Mouse (Mus musculus) R1 (cell line): ENCODE data around the gene Adgrb2.

Experiments
- DNase-seq: peaks from one replicate; pipeline ENCODE4 v3.0.0-alpha.2; 2018; ENCODE audit warnings: low read depth, low spot score

Adgrb2 gene

DNA sequence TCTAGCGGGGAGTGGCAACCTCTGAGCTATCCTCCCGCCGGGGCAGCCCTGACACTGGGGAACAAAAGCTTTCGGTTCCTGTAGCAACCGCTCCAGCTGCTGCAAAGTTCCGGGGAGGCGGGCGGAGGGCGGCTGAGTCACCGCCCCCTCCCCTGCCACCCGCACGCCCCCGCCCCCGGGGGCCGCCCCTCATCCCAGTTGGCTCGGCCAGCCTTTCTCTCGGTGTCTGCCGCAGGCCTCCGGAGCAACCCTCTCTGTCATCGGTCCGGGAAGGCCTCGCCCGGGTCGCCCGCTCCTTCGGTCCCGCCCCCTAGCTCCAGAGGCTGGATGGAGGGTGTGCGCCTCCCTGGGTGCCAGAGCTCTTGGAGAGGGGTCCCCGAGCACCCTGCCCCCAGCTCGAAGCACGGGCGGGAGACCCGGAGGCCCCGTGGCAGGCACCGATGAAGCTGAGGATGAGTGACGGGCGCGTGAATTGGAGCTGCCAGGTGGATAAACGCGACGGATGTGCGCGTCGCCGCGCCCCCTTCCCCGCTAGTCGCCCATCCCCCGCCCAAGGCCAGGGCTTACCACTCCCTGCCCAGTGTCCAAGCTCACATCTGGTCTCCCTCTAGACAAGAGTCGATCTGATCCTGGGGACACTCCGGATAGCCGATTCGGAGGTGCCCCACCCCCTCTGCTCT is 3.3 kb downstream of the Adgrb2 start:
- peak; percentile 78 for DNase-seq

DNA sequence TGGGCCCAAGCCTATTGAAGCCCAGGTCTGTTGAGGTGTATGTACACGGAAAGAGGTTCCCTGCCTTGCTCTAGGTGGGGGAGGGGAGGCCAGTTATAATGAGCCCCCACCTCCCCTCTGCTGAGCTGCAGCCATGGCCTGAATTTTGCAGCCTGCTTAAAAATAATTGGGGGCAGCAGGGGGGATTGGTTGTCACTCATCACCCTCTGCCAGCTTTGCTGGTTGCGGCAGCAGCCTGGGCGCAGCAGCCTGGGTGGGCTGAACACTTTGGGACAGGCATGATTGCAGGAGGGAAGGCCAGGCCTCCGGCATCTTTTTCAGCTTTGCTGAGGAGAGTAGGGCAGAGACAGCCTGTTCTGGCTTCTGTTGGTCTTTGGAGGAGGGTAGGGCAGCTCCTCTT is 5.3 kb downstream of the Adgrb2 start:
- no peak for DNase-seq

DNA sequence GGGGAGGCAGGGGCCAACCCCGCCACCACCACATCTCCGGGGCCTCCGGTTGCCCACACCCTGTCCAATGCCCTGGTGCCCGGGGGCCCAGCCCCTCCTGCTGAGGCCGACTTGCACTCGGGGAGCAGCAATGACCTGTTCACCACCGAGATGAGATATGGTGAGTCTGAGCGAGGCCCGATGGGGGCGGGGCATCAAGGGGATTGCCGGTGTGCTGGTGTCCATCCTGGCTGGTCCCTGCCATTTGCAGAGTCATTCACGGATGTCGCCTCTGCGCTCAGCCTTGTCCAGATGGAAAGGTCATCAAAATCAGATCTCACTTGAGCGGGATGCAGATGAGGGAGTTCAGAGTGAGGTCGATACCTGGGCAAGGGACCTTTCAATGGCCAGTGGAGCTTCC is 8.1 kb downstream of the Adgrb2 start:
- no peak for DNase-seq

DNA sequence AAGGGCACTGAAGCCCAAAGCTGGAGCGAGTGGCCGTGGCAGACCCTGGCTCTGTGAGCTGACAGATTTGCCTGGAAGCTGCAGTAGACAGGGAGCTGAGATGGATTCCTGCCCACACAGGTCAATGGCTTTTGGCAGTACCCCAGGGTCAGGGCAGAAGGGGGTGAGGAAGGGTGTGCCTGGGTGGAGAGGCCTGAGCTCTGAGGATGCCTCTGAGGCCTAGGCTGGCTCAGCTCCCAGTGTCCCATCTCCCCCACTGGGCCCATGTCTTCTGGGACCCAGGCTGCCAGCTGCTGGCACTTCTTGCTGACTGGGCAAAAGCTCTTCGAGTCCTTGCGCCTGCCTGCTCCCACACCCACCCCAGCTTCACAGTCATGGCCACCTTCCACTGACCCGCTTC is 8.5 kb downstream of the Adgrb2 start:
- DNase-seq, result no peak

DNA sequence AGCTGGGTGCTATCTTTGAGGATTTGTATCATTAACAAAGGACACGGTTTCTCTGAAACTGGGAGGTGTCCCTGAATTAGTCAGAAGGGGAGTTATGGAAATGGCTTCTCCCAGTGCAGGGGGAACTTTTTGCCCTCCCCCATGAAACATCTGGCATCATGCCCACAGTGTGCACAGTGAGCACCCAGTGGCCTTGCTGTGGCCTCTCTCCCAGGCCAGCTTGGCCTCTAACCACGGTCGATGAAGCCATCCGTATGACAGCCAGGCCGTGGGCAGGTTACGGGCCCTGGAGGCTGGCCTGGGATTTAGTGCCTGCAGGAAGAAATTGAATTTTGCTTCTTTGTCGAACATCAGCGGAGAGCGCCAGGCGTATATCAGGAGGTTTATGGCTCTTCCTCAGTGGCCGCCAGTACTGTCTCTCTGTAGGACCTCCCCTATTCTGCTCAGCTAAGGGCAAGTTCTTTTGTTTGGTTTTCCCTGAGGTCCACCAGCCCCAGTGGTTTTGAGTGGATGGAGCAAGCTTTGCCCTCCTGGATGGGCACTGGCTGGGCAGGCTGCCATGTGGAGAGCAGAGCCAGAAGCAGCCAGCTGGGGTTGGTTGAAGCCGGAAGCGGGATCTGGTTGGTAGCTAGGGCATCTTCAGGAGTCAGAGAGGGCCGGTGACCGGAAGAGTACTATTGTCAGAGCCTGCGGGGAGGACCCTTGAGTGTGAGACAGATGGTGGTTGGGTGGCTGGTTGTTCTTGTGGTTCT is 9.4 kb downstream of the Adgrb2 start:
- no peak for DNase-seq

DNA sequence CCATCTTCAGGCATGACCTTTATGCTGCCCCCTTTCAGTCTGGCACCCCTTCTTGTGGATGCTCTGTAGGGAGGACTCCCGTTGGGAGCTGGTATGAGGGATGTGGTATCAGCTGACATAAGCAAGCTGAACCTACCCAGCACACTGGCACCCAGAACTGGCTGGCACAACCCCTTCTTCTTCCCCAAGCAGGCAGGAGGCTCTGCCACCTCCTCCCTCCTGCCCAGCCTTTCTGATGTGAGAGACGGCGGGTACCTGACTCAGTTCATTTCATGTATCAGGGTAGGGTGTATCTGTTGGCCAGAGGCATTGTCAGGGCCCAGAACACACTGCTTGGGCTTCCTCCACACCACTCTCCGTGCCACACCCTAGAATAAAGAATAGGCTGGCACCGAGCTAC is 10.1 kb downstream of the Adgrb2 start:
- no peak for DNase-seq

DNA sequence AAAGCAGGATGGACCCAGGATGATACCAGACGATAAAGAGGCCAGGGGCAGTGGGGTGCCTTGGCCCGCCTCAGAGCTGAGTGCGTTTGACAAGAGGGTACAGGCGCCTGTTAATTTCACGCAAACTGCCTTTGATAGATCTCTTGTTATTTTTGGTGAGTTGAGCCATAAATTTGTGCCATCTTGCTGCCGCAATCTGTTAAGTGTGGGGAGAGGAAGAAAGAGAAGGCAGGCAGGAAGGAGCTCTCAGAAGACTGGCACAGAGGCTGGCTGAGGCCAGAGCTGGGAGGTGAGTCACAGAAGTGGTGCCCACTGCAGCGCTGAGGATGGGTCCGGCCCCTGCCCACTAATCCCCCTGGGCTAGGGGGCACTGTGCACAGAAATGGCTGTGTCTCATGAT is 10.6 kb downstream of the Adgrb2 start:
- no peak for DNase-seq

DNA sequence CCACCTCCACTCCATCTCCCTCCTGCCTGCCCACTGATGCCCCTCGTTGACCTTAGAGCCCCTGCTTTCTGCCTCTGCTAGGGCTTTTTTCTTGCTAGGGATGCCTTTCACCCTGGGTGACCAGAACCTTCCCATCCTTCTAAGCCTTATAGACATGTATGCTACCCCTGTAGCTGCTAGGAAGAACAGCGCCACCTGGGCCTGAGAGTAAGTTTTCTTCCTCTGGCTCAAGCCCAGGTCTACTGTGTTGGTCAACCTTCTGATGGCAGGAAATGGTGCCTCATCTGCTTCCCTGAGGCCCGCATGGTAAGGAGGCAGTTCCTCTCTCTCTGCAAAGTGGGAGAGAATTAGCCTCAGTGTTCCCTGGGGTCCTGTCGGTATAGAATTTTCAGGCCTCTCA is 11.3 kb downstream of the Adgrb2 start:
- DNase-seq, result no peak

DNA sequence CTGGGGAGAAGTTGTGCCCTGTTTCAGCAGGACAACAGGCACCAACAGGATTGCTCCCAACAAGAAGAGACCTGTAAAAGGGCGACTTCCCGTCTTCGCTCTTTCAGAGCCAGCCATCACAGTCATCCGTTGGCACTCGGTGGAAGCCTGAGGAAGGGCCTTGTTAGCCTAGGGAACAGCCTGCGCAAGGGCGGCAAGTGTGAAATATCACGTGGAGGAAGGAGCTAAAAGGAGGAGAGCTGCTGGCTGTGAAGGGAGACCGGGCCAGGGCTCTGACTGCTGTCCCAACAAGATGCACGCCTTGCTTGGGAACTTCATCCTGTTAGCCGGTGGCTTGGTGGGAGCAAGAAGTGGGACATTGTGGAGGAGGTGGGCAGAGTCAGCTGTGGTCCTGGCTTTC is 13.5 kb downstream of the Adgrb2 start:
- no peak for DNase-seq

DNA sequence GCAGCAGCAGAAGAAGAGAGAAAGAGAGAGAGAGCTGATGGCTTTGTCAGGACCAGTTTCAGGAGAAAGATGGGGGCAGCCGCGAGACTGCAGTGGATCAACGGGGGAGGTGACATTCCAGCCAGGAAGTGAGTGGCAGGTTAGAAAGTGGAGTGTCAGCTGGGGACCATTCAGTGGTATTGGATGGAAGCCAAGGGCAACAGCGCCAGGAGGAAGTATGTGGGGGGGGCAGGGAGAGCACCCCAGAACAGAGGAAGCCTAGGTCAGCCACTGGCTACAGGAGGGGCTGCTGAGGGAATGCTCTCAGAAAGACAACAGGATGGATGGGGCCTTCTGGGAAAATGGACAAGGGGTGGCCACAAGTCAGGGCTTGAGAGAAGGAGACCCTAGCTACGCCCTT is 17.0 kb downstream of the Adgrb2 start:
- no peak for DNase-seq

DNA sequence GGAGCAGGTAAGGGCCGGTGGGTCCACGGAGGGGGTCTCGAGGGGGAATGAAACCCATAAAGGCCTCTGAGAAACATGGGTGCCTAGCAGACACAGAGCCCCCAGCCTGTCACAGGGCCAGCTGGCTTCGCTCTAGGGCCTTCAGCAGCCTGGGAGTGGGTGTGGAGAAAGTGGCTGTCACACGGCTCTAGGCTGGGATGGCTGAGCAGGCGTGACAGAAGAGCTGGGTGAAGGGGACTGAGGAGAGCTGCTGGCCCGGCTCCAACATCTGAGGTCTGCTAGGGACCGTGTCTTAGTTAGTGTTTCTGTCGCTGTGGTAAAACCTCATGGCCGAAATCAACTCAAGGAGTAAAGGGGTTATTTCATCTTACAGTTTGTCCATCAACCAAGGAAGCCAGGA is 17.5 kb downstream of the Adgrb2 start:
- DNase-seq, result no peak

DNA sequence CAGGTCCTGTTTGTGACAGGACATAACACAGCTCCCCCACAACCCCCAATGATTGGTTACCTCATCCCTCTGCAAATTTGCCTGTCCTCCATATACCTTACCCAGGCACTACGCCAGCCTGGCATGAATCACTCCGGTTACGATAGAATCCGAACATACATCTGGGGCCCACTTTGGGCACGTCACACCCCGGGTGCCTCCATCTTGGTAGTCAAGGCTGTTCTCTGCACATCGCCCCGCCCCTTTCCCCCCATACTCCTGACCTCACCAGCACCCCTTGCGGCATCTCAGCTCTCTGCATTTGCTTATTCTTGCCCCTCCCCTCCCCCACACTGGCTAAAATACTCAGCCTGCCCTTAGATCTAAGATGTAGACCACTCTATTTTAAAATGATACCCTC is 20.9 kb downstream of the Adgrb2 start:
- DNase-seq, result peak; percentile 94

DNA sequence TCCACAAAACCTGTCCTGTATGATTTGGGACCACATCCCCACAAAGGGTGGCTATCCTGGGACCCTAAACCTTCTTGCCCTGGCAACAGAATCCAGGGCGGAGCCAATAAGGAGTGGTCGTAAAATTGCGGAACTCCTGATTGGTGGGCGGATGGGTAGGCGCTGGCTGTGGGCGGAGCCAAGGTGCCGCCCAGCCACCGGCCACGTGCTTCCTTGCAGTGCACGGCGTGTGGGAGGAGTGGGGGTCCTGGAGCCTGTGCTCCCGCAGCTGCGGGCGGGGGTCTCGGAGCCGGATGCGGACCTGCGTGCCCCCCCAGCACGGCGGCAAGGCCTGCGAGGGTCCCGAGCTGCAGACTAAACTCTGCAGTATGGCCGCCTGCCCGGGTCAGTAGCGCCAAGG is 21.9 kb downstream of the Adgrb2 start:
- peak; percentile 79 for DNase-seq

DNA sequence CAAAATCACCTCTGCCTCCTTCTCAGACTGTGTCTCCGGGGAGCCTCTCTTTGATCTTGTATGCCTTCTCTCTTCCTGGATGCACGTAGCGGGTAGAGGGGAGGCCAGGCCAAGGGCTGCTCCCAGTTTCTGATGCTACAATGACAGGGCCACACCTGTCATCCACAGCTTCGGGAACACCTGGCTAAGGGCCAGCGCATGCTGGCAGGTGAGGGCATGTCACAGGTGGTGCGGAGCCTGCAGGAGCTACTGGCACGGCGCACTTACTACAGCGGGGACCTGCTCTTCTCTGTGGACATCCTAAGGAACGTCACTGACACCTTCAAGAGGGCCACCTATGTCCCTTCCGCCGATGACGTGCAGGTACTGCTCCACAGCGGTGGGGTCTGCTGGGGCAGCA is 24.4 kb downstream of the Adgrb2 start:
- DNase-seq, result no peak

DNA sequence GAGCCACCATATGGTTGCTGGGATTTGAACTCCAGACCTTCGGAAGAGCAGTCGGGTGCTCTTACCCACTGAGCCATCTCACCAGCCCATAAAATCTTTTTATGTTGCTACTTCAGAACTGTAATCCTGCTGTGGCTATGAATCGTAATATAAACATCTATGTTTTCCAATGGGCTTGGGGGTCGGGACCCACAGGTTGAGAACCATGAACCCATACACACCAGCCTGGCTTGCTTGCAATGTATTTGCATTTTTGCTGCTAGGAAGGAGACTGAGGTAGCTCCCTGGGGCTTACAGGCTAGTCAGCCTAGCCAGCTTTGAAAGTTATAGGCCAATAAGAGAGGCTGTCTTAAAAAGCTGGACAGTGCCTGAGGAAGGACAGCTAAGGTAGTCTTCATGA is 26.1 kb downstream of the Adgrb2 start:
- no peak for DNase-seq

DNA sequence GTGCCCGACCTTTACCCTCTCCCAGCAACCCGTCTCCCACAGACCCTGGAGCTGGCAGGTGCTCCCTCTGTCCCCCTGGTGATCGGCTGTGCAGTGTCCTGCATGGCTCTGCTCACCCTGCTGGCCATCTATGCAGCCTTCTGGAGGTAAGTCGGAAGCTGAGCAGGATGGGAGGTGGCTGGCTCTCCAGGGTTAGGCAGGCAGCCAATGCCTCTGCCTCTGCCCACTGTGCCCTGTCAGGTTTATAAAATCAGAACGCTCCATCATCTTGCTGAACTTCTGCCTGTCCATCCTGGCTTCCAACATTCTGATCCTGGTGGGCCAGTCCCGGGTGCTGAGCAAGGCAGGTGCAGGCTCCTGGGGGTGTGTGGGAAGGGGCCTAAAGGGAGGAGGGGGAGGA is 27.6 kb downstream of the Adgrb2 start:
- no peak for DNase-seq

DNA sequence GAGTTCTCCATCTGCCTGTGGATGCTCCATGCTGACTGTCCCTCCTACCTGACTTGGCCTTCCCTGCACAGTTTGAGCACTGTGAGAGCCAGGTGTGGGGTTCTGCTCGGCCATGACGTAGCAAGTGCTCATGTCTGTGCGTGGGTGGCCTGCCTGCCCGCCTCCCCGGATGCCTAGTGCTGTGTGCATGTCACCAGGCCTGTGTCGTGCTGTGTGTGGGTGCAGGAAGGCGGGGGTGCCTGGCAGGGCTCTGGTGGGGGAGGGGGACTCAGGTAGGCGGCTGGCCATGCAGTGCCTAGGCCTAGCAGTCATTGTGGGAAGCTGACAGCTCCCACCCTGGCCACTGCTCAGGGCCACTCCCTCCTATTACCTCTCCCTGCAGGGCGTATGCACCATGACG is 28.4 kb downstream of the Adgrb2 start:
- DNase-seq, result no peak

DNA sequence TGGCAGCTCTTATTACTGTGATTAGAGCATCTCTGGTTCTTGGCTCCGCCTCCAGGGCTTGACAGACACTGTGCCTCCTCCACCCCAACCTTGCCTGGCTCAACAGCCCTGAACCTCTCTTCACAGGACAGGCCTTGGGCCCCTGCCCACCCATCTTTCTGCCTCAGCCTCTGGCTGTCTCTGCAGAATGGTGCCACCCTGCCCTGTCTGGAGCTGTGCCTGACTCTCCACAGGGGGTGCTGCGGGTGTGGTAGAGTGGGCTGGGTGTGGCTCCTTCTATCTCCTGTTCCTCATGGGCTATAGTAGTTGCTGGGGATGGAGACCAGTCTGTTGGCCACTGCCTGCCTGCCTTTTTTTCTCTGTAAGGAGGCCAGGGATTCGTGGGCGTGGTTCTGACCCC is 31.3 kb downstream of the Adgrb2 start:
- DNase-seq, result no peak

DNA sequence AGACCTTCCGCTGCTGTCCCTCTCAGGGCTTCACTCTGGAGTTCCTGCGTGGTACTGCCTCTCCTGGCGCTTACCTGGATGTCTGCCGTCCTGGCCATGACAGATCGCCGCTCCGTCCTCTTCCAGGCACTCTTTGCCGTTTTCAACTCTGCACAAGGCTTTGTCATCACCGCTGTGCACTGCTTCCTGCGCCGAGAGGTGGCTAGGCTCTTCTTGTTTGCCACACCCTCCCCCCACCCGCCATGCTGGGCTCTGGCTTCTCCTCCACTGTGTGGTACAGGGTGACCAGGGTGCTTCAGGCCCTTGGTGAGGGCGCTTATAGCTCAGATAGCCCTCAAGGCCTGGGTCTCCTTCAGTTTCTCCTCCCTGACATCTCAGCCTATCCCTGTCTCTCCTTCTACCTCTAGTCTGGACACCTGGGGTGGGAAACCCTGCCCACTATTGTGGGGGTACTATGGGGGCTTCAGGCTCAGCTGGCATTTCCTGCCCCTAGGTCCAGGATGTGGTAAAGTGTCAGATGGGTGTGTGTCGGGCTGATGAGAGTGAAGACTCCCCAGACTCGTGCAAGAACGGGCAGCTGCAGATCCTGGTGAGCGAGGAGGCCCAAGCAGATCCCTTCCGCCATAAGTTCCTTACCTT is 32.5 kb downstream of the Adgrb2 start:
- DNase-seq, result no peak

DNA sequence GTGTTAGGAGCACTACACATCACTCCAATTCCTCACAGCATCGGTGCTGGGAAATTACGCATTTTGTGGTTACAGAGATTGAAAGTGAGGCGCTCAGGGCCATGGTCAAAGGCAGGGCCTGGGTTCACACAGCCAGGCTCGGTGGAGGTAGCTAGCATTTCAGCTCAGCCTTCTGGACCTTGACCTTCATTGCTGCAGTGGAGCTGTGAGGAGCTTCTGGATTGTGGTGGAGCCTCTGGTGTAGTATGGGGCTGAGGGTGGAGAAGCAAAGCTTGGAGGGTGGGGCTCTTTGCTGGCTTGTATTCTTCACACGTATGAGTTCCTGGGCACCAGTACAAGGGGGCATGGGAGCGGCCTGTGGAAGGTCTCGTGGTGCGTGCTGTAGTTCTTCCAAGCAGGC is 38.3 kb downstream of the Adgrb2 start:
- DNase-seq, result no peak

DNA sequence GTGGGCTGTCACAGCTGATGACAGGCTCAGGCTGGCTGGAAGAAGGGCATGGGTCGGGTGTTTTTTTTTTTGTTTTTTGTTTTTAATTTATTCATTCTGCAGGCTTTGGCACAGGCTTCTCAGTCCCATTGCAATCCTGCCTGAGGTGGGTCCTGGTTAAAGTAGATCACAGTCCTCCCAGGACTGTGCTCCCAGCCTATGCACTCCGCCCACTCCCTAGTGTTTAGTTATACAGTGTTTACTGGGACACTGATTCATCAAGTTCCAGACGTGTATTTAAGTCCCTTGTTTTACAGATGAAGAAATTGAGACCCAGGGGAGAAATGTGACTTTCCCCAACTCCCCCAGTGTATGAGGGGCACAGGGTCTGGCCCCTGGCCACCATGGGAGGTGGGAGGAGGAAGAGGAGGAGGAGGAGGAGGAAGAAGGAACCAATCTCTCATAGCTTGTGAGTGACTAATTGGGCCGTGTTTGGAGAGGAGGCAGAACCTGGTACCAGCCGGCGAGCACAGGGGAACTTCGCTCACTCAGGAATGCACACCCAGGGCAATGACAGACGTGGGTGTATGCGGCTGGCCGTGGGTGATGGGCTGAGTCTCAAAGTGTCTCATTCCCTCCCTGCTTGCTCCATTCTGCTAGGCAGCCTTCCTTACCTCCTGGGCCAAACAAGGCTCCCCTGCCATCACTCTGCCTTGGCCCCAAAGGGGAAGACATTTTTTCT is 39.0 kb downstream of the Adgrb2 start:
- no peak for DNase-seq

DNA sequence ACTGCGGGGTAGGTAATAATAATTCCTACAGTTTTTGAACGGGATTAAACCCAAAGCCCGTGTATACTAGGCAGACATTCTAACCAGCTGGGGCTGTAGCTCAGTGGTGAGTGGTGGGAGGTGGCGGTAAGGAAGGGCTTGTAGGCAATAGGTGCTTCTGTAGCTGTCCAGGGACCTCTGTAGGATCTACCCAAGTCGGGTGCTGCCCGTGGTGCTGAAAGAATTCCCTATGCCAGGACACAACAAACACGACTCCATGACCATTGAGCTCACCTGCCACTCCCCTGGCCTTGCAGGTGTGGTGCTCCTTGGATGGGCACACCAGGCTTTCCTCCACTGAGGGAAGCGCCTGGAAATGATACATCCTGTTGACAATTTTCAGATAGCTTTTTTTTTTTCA is 40.9 kb downstream of the Adgrb2 start:
- DNase-seq, result peak; percentile 58
